Mouse (Mus musculus) cortical plate, adult 2 months (tissue): ENCODE measurements at regions not wholly inside any gene's neighbourhood (a gene's known extent, or its start where the extent isn't known, plus 50 kb on each side); places are given as distances from the start of the nearest gene placed in this dataset.

Source experiments
- CTCF ChIP-seq: fragments of 200-500 bp; IDR thresholded peaks from 2 replicates; pipeline ENCODE4 v1.5.1; 2011; ENCODE audit warnings: mild to moderate bottlenecking, control low read depth, low read length; ENCODE audit not compliant: insufficient read depth; ENCODE audit errors: extremely low read depth
- POLR2A ChIP-seq: fragments of 200-500 bp; IDR thresholded peaks from 2 replicates; pipeline ENCODE4 v1.6.1; 2011; ENCODE audit warnings: mild to moderate bottlenecking, low read length, control low read depth; ENCODE audit not compliant: insufficient read depth; ENCODE audit errors: extremely low read depth

GRCm38 (mm10) chr2:166355446-166355845 is 200.0 kb upstream of the Sulf2 start:
- TF ChIP-seq POLR2A (no peak), CTCF (no peak)
